Mouse (Mus musculus) gonadal fat pad, adult 2 months (tissue): Measurements from ENCODE around the gene Gabrd. TPM values are rescaled to one million over a fixed set of nuclear protein-coding genes. Genes with fewer than 3 reads are reported as not detected.

Experiments used
- DNase-seq: peaks from one replicate; pipeline ENCODE4 v3.0.0-alpha.2; 2012; ENCODE audit warnings: low read depth
- polyA plus RNA-seq: library from polyadenylated mRNA; depleted of rRNA; stranded (reverse); fragments of >200 nt; gene quantifications from 2 replicates; pipeline ENCODE4 v1.2.3, GENCODE M21; 2012

The Gabrd gene
- polyA plus RNA-seq, 1 experiment, result 1.2 TPM

DNA sequence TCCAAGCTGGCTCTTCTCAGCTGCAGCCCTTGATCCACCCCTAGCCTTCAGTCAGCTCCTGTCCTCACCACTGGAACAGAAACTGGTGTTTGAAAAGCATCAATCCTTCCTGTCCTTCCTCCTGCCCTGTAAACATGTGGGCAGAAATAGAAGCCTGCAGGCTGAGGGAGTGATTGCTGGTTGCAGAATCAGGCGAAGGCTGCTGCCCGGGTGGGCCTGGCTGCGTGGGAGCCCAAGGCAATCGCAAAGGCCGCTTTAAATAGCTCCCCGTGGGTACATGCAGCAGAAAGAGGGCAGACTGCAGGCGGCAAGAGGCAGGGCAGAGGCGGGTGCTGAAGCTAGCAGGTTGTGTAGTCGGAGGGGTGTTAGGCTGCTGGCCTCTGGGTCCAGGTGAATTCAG, 15.2 kb downstream of the Gabrd start:
- no peak for DNase-seq

DNA sequence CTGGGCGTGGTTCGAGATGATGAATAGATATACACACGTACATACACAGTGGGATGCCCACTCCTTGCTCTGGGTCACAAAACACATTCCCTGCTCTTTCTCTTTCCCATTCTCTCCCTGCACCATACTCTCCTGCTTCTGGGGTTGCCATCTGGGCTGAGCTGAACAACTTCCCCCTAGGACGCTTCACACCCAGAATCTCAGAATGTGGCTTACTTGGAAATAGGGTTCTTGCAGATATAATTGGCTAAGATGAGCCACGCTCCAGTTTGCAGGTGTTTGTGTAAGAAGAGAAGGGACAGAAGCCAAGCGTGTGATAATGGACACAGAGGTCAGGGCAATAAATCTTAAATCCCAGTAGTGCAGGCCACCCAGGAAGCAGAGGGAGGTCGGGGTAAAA, 15.9 kb downstream of the Gabrd start:
- DNase-seq, result no peak

DNA sequence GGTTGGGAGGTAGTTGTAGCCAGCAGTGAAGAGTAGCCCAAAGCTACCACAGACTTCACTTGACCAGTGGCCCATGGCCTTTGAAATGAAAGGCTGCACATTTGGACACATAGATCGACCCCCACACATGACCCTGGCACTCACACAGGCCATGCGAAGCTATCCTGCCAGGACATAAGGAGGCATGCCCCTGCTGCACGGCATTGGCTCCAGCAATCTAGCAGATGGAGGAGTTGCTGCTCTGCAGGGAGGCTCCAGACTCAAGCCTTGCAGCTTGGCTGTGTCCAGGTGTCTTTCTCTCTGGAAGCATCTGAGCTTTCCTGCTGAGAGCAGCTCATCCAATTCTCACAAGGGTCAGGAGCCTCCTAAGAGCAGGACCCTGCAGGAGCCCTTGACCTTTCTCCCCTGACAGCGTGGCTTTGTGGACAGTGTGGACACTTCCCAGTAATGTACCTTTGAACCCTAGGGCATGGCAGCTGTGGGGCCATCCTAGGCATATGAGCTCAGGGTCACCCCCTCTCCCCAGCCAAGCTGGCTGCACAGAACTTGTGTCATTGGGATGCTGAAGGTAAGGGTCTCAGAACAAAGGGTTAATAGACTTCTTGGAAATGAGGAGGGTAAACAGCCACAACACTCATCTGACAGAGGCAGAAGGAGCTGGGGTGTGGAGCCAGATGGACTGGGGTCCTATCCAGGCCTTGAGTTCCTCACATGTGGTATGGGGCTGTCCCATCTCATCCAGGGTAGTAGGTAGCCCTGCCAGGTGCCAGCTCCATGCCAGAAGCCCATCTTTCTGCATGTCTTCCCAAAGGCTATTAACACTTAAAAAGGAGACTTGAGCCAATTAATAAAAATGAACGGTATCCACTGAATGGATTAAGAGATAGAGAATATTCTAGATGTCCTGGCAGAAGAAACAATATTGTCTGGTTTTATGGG, 25.8 kb downstream of the Gabrd start:
- DNase-seq, result no peak

DNA sequence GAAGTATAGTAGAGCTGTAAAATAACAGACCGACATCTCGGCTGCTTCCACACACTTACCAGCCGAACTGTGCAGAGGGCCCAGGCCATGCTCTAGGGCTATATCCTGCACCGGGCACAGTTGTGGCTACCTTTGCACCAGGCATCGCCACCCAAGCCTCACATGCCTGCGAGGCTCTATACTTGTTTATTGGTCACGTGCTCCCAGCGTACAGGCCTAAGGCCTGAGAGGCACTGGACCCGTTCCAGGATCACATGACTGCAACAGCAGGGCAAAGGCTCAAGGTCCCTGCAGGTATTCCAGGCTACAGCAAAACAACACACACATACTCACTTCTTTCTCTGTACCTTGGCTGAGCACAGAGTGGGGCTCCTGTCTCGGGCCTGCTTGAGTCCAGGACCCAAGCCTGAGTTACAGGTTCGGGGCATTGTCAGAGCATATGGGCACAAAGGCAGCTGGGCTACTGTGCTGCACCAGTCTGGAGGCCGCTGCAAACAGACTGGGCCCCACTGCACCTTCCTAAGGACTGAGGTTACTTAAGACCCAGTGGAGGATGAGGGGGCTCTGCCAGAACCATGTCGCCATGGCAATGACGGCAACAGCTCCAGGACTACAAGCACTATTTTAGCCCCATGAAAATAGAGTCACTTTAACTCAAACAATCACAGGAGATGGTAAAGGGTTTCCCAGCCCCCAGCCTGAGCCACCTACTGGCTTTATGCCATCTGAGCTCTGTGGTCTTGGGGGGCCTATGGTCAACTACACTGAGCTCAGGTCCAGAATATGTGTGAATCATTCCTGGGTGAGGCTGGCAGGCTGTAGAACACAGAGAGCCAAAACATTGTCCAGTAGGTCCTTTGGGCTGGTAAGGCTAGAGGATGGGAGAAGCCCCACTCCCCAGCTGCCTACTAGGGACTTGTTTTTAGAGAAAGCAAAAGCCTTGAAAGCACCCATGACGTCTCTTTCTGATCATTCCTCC, 26.9 kb downstream of the Gabrd start:
- no peak for DNase-seq

DNA sequence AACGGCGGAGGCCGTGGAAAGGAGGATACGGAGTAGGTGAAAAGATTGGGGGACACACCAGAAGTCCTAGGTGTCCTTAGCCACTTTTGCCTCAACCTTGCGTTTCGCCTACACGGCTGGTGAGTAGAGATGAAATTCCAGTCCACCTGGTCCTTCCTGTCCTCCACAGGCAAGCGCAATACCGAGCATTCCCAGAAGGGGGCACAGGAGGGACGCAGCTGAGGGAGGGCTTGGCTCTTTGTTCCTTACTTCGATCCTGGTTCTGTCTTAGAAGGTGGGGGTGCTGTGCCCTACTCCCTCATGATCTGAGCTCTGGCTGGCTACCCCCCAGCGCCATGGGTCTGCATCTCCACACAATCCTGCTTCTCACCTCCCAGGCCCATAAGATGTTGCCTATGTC, 29.2 kb downstream of the Gabrd start:
- DNase-seq, result no peak

DNA sequence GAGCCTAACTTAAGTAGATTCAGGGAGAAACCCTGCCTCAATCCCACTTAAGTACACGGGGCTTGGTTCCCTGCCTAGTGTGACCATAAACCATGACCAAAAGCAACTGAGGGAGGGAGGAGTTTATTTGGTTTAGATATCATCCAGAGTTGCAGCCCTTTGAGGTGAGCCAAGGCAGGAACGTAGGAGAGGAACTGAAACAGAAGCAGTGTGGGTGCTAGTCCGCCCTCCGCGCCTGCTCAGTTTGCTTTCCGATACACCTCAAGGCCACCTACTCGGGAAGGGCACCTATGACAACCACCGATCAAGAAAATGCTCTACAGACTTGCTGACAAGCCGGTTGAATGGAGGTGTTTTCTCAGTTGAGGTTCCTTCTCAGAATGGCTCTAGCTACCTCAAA, 30.2 kb downstream of the Gabrd start:
- DNase-seq, result no peak

DNA sequence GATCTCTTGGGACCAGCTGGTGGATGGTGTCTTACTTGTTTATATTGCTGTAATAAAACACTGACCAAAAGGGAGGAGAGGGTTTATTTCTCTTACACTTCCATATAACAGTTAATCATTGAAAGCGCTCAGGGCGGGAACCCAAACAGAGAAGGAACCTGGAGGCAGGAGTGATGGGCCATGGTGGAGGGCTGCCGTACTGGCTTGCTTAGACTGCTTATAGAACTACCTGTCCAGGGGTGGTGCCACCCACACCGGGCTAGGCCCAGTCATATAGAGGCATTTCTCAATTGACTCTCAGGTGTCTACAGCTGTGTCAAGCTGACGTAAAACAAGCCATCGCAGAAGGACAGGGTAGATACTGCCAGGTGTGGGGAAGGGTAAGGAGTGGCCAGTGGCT, 31.1 kb downstream of the Gabrd start:
- no peak for DNase-seq

DNA sequence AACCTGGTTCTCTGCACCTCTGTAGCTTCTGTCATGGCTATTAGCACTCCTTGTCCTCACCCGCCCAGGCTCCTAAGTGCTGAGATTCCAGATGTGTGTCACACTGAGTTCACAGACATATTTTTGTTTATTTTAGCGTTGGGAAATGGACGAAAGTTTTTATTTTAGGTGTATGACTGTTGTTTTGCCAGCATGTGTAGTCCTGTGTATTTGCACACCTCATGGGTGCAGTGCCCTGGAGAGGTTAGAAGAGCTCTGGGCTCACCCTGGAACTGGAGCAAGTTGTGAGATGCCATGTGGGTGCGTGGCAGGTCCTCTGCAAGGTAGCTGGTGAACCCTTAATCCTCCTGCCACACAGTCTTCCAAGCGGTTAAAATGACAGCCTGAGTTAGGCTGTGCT, 35.5 kb downstream of the Gabrd start:
- DNase-seq, result no peak

DNA sequence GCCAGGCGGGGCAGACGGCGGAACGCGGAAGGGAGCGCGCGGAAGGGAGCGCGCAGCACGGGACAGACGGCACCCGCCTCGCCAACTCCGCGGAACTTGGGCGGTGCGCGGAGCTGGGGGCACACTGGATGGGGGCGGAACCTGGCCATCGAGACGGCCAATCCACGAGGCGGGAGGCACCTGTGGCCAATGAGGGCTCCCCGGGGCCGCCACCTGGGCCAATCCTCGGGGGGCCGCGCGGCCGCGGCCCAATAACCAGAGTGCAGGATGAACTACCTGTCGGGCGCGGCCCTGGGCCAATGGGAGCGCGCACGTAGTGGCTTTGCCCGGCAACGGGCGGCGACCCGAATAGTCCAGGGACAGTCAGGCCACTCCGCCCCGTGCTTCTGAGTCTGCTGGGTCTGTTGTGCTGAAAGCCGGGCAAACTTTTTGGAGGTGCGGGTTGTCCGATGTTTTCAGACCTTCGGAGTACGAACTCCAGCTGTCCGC, 36.6 kb downstream of the Gabrd start, which contains the start of gene Prkcz:
TSS of gene Prkcz (minus strand) at position 59 of the 489 bp plus-strand sequence.
- no peak for DNase-seq

DNA sequence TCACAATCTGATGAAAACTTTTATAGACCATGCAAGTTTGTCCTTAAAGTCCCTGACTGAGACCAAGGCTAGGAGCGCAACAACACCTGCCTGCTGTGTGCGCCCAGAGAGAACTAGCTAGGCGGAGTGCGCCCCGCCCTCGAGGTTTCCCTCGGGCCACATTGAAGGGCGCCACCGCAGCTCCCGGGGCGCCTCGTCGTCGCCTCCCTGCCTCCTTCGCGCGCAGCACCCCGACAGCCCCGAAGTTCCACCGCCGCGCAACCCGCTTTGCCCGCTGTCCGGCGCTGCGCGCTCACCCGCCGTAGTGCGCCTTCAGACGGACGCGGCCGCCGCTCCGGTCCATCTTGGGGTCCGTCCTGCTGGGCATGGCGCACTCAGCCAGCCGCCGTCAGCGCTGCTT, 37.1 kb downstream of the Gabrd start:
- DNase-seq, result no peak

DNA sequence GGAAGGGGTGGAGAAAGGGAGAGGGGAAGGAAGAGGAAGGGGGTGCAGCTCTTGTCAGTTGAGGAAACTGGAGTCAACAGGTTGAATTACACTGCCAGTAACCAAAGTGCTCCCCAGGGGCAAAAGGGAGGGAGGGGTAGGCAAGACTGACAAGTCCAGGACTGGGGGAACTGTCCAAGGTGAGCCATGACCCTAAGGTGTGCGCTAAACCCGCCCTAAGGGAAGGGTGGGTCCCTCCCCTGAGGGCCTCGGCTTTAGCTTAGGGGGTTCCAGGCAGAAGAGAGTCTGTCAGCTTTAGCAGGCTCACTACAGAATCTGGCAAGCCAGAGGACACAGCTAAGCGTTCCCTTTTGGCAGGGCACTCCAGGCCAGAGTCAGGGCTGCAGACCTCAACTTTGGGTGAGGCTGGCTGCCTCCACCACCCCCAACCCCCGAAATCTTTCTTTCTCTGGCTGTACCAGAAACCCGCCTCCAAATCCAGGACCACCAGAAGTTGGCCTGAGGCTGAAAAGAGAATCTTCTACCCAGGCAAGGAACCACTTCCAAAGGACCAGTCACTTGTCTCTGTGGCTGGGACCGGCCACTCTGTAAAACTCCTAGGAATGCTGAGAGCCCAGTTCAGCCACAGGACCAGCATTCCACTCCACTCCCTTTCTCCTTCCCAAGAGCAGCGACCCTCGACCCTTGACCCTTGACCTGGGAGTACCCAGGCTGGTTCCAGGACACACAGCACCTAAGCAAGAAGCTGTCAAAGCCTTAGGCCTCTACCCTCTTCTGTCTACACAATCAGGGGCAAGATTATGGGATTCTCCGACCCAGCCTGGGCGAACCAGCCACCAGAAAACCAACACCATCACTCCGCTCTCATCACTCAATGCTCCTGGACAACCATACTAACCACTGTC, 38.1 kb downstream of the Gabrd start:
- DNase-seq, result no peak

DNA sequence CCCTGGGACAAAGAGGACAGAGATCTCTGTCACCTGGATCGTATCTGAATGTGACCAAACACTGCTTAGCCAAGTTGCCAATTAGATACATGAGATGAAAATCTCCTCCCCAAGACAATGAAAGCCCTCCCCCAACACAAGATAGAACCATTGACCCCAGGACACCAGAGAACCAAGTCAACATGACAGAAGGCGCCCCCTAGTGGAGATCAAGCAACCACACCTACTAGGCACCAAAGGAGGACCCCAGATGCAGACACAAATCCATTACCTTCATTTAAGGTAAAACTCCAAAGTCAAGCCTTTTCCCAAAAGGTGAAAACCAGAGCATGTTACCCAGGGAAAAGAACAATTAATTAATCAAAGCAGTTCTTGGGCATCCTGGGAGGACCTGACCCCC, 40.3 kb downstream of the Gabrd start:
- no peak for DNase-seq

DNA sequence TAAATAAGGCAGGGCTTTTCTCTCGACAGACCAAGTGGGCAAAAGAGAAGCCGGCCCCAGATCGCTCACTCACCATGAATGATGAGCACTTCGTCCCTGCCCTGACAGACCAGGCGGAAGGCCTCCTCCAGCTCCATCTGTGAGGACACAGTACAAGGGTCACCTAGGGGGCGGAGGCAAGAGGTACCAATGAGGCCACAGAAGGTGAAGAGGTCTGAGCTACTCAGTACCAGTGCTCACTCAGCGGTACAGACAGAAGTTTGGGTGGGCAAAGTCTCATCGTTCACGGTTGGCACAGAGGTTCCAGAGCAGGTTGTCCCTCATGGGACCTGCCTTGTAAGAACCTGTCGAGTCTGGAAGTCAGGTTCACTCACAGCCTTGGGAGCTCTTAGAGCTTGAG, 41.6 kb downstream of the Gabrd start:
- no peak for DNase-seq

DNA sequence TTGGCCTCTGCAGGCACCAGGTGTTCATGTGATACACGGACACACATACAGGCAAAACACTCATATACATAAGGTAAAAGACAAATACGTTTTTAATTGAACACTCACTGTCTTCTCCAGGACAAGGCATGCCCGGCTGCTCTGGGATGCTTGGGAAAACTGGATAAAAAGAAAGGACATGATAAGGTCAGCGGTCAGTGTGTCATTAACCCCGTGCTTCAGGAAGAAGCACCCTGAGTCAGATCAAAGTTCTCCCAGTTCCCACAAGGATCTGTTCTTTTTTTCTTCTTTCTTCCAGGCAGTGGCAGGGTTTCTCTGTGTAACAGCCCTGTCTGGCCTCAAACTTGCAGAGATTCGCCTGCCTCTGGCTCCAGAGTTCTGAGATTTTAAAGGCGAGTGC, 43.4 kb downstream of the Gabrd start:
- DNase-seq, result no peak

DNA sequence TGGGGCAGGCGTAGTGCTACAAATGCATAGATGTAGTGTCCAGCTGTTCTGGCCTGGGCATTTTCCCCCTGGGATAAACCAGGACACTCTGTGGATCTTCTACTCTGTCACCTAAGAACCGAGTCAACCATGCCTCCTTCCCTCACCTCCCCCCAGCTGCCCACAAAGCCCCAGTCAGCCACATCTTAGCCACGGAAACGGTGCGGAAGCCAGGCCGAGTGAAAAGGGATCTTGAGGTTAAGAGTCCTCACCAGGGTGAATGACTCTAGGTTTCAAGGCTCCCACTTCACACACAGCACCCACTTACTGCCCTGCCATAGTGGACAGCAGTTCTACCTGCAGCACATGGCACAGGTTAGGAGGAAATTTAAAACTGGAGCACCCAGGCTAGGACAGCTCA, 43.9 kb downstream of the Gabrd start:
- no peak for DNase-seq

DNA sequence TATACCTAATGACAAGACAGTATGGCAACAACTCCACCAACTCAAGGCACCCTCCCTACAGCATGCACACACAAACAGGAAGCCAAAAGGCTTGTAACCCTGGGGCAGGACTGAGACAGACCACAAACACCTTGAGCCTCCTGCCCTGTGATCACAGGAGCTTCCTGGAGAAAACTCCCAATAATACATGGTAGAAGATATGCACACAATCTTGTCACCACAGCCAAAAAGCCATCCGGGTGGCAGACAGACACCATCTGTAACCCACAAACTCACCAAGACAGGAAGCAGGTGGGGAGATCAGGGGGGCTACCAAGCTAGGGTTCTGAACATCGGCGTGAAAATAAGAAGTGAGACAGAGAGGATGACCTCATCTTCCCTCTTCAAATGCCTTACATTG, 45.3 kb downstream of the Gabrd start:
- DNase-seq, result no peak

DNA sequence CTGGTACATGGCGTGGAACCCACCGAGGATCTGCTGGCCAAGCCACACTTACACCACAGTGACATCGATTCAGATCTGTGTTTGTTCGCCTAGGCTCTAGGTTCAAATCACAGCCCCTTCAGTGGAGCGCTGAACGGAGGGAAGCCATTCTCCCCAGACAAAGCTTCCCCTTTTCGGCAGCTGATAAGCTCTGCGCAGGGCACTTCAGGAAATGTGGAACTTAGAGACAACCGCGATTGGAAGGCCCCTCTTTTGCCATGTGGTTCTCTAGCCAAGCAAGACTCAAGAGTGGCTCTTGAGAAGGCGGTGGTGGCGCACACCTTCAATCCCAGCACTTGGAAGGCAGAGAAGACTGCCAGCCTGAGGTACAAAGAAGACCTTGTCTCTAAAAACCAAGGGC, 51.6 kb downstream of the Gabrd start:
- DNase-seq, result no peak

DNA sequence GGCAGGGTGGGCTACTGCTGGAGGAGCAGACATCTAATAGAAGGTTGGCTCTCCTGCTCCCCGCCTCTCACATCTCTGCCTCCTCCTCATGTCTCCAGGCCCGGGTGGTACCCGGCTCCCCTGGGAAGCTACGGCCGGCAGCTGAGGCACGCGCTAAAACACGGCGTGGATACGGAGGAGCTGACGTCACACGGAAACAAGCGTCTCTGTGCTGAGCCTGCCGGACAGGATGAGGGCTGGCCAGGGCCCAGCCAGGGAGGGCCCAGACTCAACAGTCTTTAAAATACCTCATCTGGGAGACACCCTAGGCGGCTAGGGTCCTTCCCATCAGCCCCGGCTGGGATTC, 52.3 kb downstream of the Gabrd start:
- DNase-seq, result no peak

DNA sequence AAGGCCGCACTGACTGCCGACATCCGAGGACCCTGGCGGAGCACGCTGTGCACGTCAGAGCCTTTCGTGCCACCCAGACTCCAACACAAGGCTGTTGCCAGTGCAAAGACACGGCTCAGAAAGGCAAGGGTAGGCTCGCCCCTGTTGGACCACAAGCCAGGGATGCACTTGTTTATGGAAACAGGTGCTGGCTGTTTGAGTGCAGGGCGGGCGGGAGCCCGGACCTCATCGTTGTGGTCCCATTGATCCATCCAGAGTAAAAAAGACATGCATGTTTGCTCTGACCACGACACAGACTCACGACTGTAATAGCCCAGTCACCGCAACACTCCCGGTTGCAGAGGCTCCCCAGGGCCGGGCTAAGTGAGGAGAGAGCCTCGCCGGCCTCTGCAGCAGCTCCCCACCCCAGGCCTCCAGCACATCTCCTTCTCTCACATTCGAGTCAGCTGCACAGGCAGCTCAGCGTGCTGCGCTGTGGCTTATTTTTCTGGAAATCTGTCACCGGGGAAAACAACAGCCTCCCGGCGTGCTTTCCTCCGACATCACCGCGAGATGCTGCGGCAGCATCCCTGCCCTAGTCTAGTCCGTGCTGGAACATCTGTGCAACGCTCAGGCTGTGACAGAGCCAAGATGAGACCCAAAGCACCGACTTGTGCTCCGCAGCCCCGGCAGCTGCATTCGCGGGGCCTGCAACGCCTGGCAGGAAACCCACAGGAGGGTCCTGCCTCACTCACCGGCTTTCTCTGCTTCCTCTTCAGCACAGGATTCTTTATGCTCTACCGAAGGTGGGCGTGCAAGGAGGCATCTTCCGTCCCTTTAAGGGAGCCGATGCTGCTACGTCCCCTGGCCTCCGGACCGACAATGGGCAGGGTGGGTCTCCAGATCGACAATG, 53.0 kb downstream of the Gabrd start:
- DNase-seq, result no peak

DNA sequence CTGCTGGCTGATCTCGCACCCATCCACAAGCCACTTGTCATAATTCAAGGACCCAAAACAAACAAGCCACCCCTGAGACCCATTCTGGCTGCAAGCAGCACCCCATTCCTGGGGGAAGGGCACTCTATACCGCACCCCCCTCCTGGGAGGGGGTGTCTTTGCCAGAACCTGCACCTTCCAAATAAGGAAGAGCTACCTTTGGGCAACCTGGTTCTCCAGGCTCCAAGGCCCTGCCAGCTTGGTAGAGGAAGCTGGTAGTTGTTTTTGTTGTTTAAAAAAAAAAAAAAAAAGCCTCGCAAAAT, 53.7 kb downstream of the Gabrd start:
- no peak for DNase-seq
